Comparison of ENCODE assay signal across 19 mouse cellular contexts in the genomic region with DNA sequence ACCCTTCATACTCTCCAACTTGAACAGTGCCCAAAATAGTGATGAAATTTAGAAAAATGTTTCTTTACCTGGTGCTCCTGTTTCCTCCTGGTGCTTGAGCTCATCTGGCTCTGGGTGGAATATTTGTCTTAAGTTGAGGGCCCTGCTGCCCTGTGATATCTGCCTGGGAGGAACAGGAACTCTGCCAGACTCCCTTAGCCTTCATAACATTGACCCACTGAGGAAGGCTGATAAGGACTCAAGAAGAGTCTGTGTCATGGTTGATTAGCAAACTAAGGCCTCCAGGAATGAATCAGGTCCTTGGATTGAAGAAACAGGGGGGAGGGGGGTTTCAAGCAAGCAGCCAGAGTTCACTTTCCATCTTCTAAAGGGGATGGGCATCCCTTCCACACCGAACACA. TPM values are rescaled to one million over a fixed set of nuclear protein-coding genes. Genes with fewer than 3 reads are reported as not detected.
DNase-seq lines count a peak whose midpoint lies in the region; ATAC-seq and TF ChIP-seq lines count a peak whose summit lies in the region.
"Had no signal": no experiment of that assay in that cellular context is flagged by ENCODE, and none has a peak within 500 bp of the region (broad histone marks: within the 10 kb centered on the region; RNA-seq: fewer than 3 reads in every experiment).

A gene (minus strand): TSS at position 161 of the 400 bp plus-strand sequence.

- no peak for TF ChIP-seq POLR2A in kidney, adult 2 months (IDR thresholded peaks at IDR 0.05; ENCODE audit: low read depth, low read length)

- H3K27me3 ChIP-seq in heart, embryonic 10.5 days (ENCODE audit: insufficient read depth, poor library complexity, severe bottlenecking) = 0 out of 2 replicates have a peak, but pooled peaks cover 6% of the 10 kb centered on the region
- H3K27me3 ChIP-seq in liver, embryonic 14.5 days (ENCODE audit: control insufficient read depth, insufficient read depth, low read length) = peaks cover 4% of the 10 kb centered on the region; the same call in 1 of the 2 replicates
- no peaks in the 10 kb centered on the region for H3K27me3 ChIP-seq in kidney, adult 2 months (replicated peaks; ENCODE audit: control insufficient read depth, insufficient read depth, low read length)
- no peaks in the 10 kb centered on the region for H3K27me3 ChIP-seq in midbrain, embryonic 15.5 days (replicated peaks)
- H3K27me3 ChIP-seq: embryonic facial prominence, embryonic 15.5 days had no signal

- no peak within 1 kb of the TSS; the same call in 1 of the 2 replicates for H3K4me3 ChIP-seq in heart, embryonic 10.5 days
- peak within 1 kb of the TSS; percentile 66 to 89 for H3K4me3 ChIP-seq in liver, embryonic 14.5 days (ENCODE audit: insufficient read depth in 1 of 2, low read depth in 2 of 2, low read length in 2 of 2)
- no peak within 1 kb of the TSS for H3K4me3 ChIP-seq in kidney, adult 2 months (ENCODE audit: insufficient read depth, low read depth, low read length)
- no peak within 1 kb of the TSS for H3K4me3 ChIP-seq in midbrain, embryonic 15.5 days
- H3K4me3 ChIP-seq: embryonic facial prominence, embryonic 15.5 days had no signal

- H3K4me1 ChIP-seq in heart, embryonic 10.5 days = peaks cover 3% of the 10 kb centered on the region; the same call in 1 of the 2 replicates
- peaks cover 36 to 47% of the 10 kb centered on the region in 2 experiments for H3K4me1 ChIP-seq in liver, embryonic 14.5 days (replicated peaks; ENCODE audit: control insufficient read depth in 2 of 2, insufficient read depth in 2 of 2, low read length in 1 of 2)
- H3K4me1 ChIP-seq in kidney, adult 2 months (ENCODE audit: control insufficient read depth, insufficient read depth, low read length) = 0 out of 2 replicates have a peak, but pooled peaks cover 2% of the 10 kb centered on the region
- H3K4me1 ChIP-seq in midbrain, embryonic 15.5 days = peaks cover 7% of the 10 kb centered on the region
- H3K4me1 ChIP-seq: embryonic facial prominence, embryonic 15.5 days had no signal

- no peaks in the 10 kb centered on the region for H3K9me3 ChIP-seq in heart, embryonic 10.5 days
- H3K9me3 ChIP-seq in liver, embryonic 14.5 days (ENCODE audit: control insufficient read depth, low read length) = no peaks in the 10 kb centered on the region
- no peaks in the 10 kb centered on the region for H3K9me3 ChIP-seq in midbrain, embryonic 15.5 days
- H3K9me3 ChIP-seq: embryonic facial prominence, embryonic 15.5 days had no signal

- peak within 1 kb of the TSS; percentile 83 for H3K9ac ChIP-seq in liver, embryonic 14.5 days (replicated peaks)
- no peak within 1 kb of the TSS for H3K9ac ChIP-seq in midbrain, embryonic 15.5 days
- H3K9ac ChIP-seq: embryonic facial prominence, embryonic 15.5 days had no signal

- no peaks in the 10 kb centered on the region for H3K36me3 ChIP-seq in heart, embryonic 10.5 days
- peaks cover 30% of the 10 kb centered on the region for H3K36me3 ChIP-seq in liver, embryonic 14.5 days (replicated peaks; ENCODE audit: control insufficient read depth, insufficient read depth, low read depth)
- no peaks in the 10 kb centered on the region for H3K36me3 ChIP-seq in kidney, adult 2 months (ENCODE audit: control insufficient read depth, insufficient read depth, low read length)
- no peaks in the 10 kb centered on the region for H3K36me3 ChIP-seq in midbrain, embryonic 15.5 days (replicated peaks)
- H3K36me3 ChIP-seq: embryonic facial prominence, embryonic 15.5 days had no signal

- peak; percentile 71 for ATAC-seq in common myeloid progenitor, adult 5-6 weeks (replicated peaks; ENCODE audit: low read depth, poor library complexity, severe bottlenecking)
- ATAC-seq in liver, embryonic 14.5 days (ENCODE audit: insufficient read depth) = peak; percentile 87
- no peak for ATAC-seq in midbrain, embryonic 15.5 days (replicated peaks)
- ATAC-seq: forebrain, embryonic 14.5 days; inflammation-experienced regulatory T-cells, adult 6 months had no signal

- H3K4me2 ChIP-seq in liver, embryonic 14.5 days (ENCODE audit: low read depth) = peak within 1 kb of the TSS; percentile 69
- H3K4me2 ChIP-seq in midbrain, embryonic 15.5 days = no peak within 1 kb of the TSS
- H3K4me2 ChIP-seq: embryonic facial prominence, embryonic 15.5 days had no signal

- WGBS in heart, embryonic 10.5 days = 56% methylated on average over 1 of the region's 1 CpGs
- WGBS in liver, embryonic 14.5 days (ENCODE audit: insufficient replicate concordance) = 17% methylated on average over 1 of the region's 1 CpGs
- 82% methylated on average over 1 of the region's 1 CpGs for WGBS in kidney, adult 2 months
- 77% methylated on average over 1 of the region's 1 CpGs for WGBS in midbrain, embryonic 15.5 days

- intact Hi-C loops in heart, postnatal 25 days (cut with DNase I) = no loop called here

- no peak within 1 kb of the TSS for H3K27ac ChIP-seq in heart, embryonic 10.5 days
- H3K27ac ChIP-seq in liver, embryonic 14.5 days = peak within 1 kb of the TSS; percentile 95
- no peak within 1 kb of the TSS for H3K27ac ChIP-seq in kidney, adult 2 months (ENCODE audit: insufficient read depth, low read depth, low read length)
- no peak within 1 kb of the TSS for H3K27ac ChIP-seq in midbrain, embryonic 15.5 days
- H3K27ac ChIP-seq: embryonic facial prominence, embryonic 15.5 days; kidney, postnatal 0 days had no signal

- no peak for TF ChIP-seq CTCF in liver, embryonic 14.5 days (IDR thresholded peaks at IDR 0.05; ENCODE audit: low read depth)
- TF ChIP-seq CTCF in kidney, adult 2 months (conservative IDR thresholded peaks at IDR 0.05; ENCODE audit: insufficient read depth, insufficient read length, low read depth, low read length) = no peak

- DNase-seq in heart, embryonic 10.5 days (ENCODE audit: low spot score) = peak; percentile 83
- no peak for DNase-seq in heart, postnatal 25 days (ENCODE audit: low spot score)
- peak; percentile 79 for DNase-seq in 416B (ENCODE audit: low read depth)
- peak; percentile 91 to 94 (median 91) for DNase-seq in liver, embryonic 14.5 days (ENCODE audit: low read depth in 3 of 3, low spot score in 3 of 3)
- no peak for DNase-seq in layer of hippocampus, postnatal 36 days
- DNase-seq in kidney, adult 2 months = no peak
- DNase-seq: cerebellum, adult 2 months; lung, postnatal 36 days; midbrain, embryonic 14.5 days; thymus, postnatal 14 days had no signal

- peak; percentile 99 for TF ChIP-seq EP300 in liver, embryonic 14.5 days (IDR thresholded peaks at IDR 0.05; ENCODE audit: low read depth)

RNA-seq across cellular contexts. Expression of the gene that starts here (rescaled TPM):
- 0.58 and 0.79 TPM in 2 replicates for polyA plus RNA-seq in heart, embryonic 10.5 days (2016; fragmentation: Nextera tagmentation; extraction: Ambion mirVana)
- under 1 TPM; 0.08 to 0.11 TPM for total RNA-seq in heart, postnatal 25 days (2021)
- 0.05 TPM in 1 of 2 replicates, not detected in the other for total RNA-seq in common myeloid progenitor, adult 5-6 weeks (2017)
- 11.4 and 15.4 TPM in 2 replicates for polyA plus RNA-seq in liver, embryonic 14.5 days (2012; rRNA removed)
- 29.3 and 30.4 TPM in 2 replicates for polyA plus RNA-seq in liver, embryonic 14.5 days (2014; fragmentation: Nextera tagmentation; extraction: Ambion mirVana)
- total RNA-seq in layer of hippocampus, postnatal 36 days (2021) = not detected
- 0.03 TPM in 1 of 2 replicates, not detected in the other for polyA plus RNA-seq in kidney, adult 2 months (2012; rRNA removed)
- polyA plus RNA-seq in midbrain, embryonic 15.5 days (2015; fragmentation: Nextera tagmentation; extraction: Ambion mirVana) = 0.08 TPM in 1 of 2 replicates, not detected in the other
- total RNA-seq: heart, adult 8-10 months; left cerebral cortex, adult 8-10 months had no signal
- polyA plus RNA-seq: cortical plate, adult 2 months; forebrain, embryonic 14.5 days had no signal

Comparison
In these comparisons a context has a peak if more than half of its experiments do, and no peak if none do; other contexts are left out.
1. Peak in DNase-seq in heart, embryonic 10.5 days; RNA of the gene not detected or under 1 TPM.
2. Peak in ATAC-seq in common myeloid progenitor, adult 5-6 weeks; RNA of the gene not detected or under 1 TPM.
3. DNase-seq: peak in 416B (single experiment) and liver, embryonic 14.5 days (3 of 3); none in heart, postnatal 25 days (single experiment), layer of hippocampus, postnatal 36 days (0 of 2) and kidney, adult 2 months (single experiment).
4. H3K4me3 ChIP-seq: peak in liver, embryonic 14.5 days (2 of 2); none in heart, embryonic 10.5 days (single experiment), kidney, adult 2 months (single experiment) and midbrain, embryonic 15.5 days (single experiment).